In genomic region chr9:101689532-101690401, GRCm38 (mm10) we compare ENCODE assay signal across 8 mouse cellular contexts.
DNase-seq lines count a peak whose midpoint lies in the region; ATAC-seq and TF ChIP-seq lines count a peak whose summit lies in the region.

No protein-coding gene starts in this region.

- peak overlapping the region; percentile 60 for H3K4me2 ChIP-seq in forebrain, embryonic 15.5 days (replicated peaks)
- H3K4me2 ChIP-seq in lung, postnatal 0 days (replicated peaks; ENCODE audit: low read depth, low read length): no peak overlapping the region

- no peaks in the 10 kb centered on the region for H3K36me3 ChIP-seq in forebrain, embryonic 15.5 days
- no peaks in the 10 kb centered on the region for H3K36me3 ChIP-seq in hindbrain, embryonic 10.5 days
- H3K36me3 ChIP-seq in lung, postnatal 0 days (ENCODE audit: insufficient read depth, low read length): no peaks in the 10 kb centered on the region

- peak; percentile 91 for ATAC-seq in forebrain, embryonic 15.5 days (replicated peaks)
- ATAC-seq in lung, postnatal 0 days: peak; percentile 52

- H3K9ac ChIP-seq in forebrain, embryonic 15.5 days (replicated peaks): peak overlapping the region; percentile 56
- H3K9ac ChIP-seq in lung, postnatal 0 days (replicated peaks; ENCODE audit: low read depth): no peak overlapping the region

- TF ChIP-seq CTCF in lung, postnatal 0 days (IDR thresholded peaks at IDR 0.05): peak; percentile 92

- WGBS in forebrain, embryonic 15.5 days: 13% methylated on average over 11 of the region's 11 CpGs
- WGBS in hindbrain, embryonic 10.5 days: 14% methylated on average over 11 of the region's 11 CpGs
- WGBS in lung, postnatal 0 days: 14% methylated on average over 11 of the region's 11 CpGs

- no peaks in the 10 kb centered on the region for H3K27me3 ChIP-seq in forebrain, embryonic 15.5 days
- H3K27me3 ChIP-seq in hindbrain, embryonic 10.5 days (ENCODE audit: insufficient read depth, poor library complexity, severe bottlenecking): peaks cover 21% of the 10 kb centered on the region; the same call in 1 of the 2 replicates
- H3K27me3 ChIP-seq in lung, postnatal 0 days (replicated peaks; ENCODE audit: insufficient read depth, low read length): no peaks in the 10 kb centered on the region

- peaks cover 18% of the 10 kb centered on the region for H3K4me1 ChIP-seq in forebrain, embryonic 15.5 days
- H3K4me1 ChIP-seq in hindbrain, embryonic 10.5 days (replicated peaks): peaks cover 13% of the 10 kb centered on the region
- no peaks in the 10 kb centered on the region for H3K4me1 ChIP-seq in lung, postnatal 0 days (ENCODE audit: insufficient read depth, low read depth, low read length)

- no peaks in the 10 kb centered on the region for H3K9me3 ChIP-seq in forebrain, embryonic 15.5 days
- no peaks in the 10 kb centered on the region for H3K9me3 ChIP-seq in hindbrain, embryonic 10.5 days
- no peaks in the 10 kb centered on the region for H3K9me3 ChIP-seq in lung, postnatal 0 days (ENCODE audit: low read length)

- no peak for TF ChIP-seq EP300 in lung, postnatal 0 days (IDR thresholded peaks at IDR 0.05)

- DNase-seq in NIH3T3 (ENCODE audit: low read depth): peak; percentile 73
- DNase-seq in cerebellum, adult 11-12 months: peak; percentile 75
- DNase-seq in hindbrain, embryonic 10.5 days (ENCODE audit: low spot score): peak; percentile 94
- DNase-seq in layer of hippocampus, adult 9-11 months: peak; percentile 84
- peak; percentile 84 for DNase-seq in lung, postnatal 0 days (ENCODE audit: low spot score)
- peak; percentile 78 for DNase-seq in retina, postnatal 7 days (ENCODE audit: low read depth, low spot score)
- DNase-seq in urinary bladder, postnatal 4 days (ENCODE audit: low spot score in 2 of 2): peak; percentile 76 to 90

- H3K27ac ChIP-seq in forebrain, embryonic 15.5 days (replicated peaks): peak overlapping the region; percentile 73
- peak overlapping the region; percentile 82 for H3K27ac ChIP-seq in hindbrain, embryonic 10.5 days
- H3K27ac ChIP-seq in lung, postnatal 0 days (ENCODE audit: low read length): no peak overlapping the region

- peak overlapping the region; percentile 36 for H3K4me3 ChIP-seq in forebrain, embryonic 15.5 days
- H3K4me3 ChIP-seq in hindbrain, embryonic 10.5 days: peak overlapping the region; percentile 38
- H3K4me3 ChIP-seq in lung, postnatal 0 days (ENCODE audit: low read depth, low read length): no peak overlapping the region
